Mouse (Mus musculus): ENCODE measurements around the gene Ubxn11.

Gene Ubxn11

DNA sequence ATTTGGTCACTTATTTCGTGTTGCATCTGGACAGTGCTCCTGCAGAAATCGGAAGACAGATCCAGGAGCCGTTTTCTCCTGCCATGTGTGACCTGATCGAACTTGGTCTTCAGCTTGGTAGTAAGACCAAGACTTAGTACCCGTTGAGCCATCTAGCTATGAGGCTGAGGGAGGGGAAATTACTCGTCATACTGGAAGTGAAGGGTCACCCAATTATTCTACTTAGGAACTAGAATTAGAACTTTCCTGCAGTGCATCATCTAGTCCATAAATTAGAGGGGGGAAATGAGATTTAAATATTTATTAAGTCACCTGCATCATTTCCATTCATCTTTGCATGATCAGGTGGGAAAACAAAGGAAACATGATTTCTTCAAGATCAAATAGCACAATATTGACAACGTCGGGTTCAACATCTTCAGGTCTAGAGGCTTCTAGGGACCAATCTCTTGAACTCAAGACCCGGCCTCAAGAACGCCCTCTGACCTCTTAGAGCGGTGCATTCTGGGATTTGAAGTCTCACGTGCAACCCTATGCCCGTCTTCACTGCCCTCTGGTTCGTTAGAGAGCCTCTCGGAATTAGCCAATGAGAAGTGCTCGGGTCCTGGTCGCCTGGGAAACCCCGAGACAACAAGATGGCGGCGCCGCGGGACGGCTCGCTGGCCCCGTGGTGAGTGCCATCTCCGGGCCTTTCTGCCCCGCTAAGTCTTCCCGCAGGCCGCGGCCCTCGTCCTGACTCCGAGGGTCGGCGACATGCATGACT is at the start of gene Ubxn11:
Gene Ubxn11 (plus strand): TSS at position 592 of the 763 bp plus-strand sequence.
- DNase-seq (ENCODE audit: low spot score in 2 of 2), result peak; percentile 73 to 78

GRCm38 (mm10) chr4:134053538-134053937 is 48.8 kb upstream of the Ubxn11 start, which contains the start of gene Zfp683:
Gene Zfp683 (plus strand): TSS chr4:134053838.
- no peak for DNase-seq (ENCODE audit: low spot score in 2 of 2)

DNA sequence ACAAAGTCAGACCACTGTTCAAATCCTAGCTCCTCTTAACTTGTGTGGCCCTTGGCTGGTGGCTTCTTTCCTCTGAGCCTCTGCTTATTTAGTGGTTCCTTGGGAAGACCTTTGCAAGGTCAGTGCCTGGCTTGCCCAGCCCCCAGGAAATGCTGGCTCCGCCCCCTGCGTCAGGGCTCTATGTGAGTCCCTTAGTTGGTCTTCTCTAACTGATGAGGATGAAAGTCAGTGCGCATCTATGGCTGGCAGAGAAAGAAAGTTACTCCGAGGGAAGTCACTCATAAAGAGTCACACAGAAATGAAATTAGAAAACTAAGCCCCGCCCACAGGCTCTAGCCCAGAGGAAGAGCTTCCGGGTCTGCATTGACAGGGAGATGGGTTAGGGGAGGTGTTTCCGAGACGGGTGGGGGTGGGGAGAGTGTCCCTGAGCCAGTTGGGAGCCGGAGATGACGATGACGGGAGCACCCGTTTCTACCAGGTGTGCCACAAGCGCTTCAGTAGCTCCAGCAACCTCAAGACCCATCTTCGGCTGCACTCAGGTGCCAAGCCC is 44.1 kb upstream of the Ubxn11 start:
- no peak for DNase-seq (ENCODE audit: low spot score in 2 of 2)

DNA sequence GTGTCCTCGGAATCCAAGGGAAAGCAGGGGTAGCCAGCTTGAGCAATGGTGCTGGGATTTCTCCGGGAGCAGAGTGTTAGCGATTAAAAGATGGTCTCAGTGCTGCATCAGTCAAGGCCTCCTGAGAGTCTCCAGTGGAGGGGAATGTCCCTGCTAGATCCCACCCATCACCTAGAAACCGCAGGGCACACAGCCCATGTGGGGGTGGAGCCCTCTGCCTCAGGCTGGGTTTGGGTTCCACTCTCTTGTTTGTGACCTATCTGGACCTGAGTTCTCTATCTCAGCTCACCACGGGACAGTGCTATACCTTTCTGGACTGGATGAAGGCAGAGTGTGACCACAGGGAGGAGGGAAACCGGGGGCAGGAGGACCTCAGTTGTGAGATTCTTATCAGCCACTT is 43.5 kb upstream of the Ubxn11 start:
- DNase-seq (ENCODE audit: low spot score in 2 of 2), result no peak

DNA sequence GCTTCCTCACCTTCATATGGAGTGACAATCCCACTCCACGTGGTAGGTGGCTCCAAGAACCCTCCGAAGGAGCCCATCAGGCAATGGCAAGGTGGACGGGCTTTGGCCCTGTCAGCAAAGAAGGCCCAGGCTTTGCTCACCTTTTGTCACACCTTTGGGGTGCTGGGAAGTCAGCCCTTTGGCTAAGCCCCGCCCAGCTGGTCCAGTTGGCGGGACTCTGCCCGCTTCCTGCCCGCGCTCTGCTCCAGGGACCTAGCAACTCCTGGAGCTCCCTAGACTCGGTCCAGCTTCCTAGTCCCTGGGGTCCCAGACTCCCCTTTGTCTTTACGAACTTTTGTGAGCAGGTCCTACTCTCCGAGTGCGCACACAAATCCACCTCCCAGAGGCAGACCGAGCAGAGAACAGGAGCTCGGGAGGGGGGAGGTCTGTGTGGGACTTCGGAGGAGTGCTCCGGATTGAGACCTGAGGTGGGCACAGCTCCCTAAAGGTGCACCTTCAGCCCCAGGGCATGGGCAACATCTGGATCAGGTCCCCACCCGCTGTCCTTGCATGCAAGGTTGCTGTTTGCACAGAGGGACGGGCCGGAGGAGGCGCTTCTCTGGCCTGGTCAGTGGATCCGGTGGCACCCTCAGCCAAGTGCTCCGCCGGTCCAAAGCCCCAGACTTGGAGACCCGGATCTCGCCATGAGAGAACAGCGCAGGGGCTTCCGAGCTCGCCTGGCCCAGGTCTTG is 42.1 kb upstream of the Ubxn11 start, which contains the start of gene Crybg2:
Gene Crybg2 (plus strand): TSS at position 681 of the 731 bp plus-strand sequence.
- no peak for DNase-seq (ENCODE audit: low spot score in 2 of 2)

GRCm38 (mm10) chr4:134061166-134061830 is 41.1 kb upstream of the Ubxn11 start:
- no peak for DNase-seq (ENCODE audit: low spot score in 2 of 2)

- no peak for DNase-seq (ENCODE audit: low spot score in 2 of 2)
Observed at GRCm38 (mm10) chr4:134061944-134062446, 40.4 kb upstream of the Ubxn11 start.

DNA sequence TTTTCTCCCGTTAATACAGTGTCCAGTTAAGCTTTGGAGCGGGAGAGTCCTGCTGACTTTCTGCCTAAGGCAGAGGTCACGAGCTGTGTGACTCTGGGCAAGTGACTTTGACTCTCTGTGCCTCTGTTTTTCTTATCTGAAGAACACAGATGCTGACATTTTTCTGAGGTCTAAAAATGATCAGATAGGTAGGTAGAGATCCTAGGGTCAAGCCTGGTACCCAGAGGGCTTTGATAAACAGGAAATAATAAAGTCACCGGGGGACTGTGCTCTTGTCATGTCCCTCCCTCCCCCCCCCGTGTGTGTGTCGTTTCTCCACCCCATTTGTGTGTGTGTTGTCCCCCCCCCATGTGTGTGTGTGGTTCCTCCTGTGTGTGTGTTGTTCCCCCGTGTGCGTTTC is 39.8 kb upstream of the Ubxn11 start:
- DNase-seq (ENCODE audit: low spot score in 2 of 2), result no peak

GRCm38 (mm10) chr4:134065431-134066004 is 36.9 kb upstream of the Ubxn11 start:
- DNase-seq (ENCODE audit: low spot score in 2 of 2), result no peak

- DNase-seq (ENCODE audit: low spot score in 2 of 2), result no peak
Observed at GRCm38 (mm10) chr4:134067383-134067782, 35.0 kb upstream of the Ubxn11 start.

- DNase-seq (ENCODE audit: low spot score in 2 of 2), result no peak
Observed at GRCm38 (mm10) chr4:134067833-134068544, 34.4 kb upstream of the Ubxn11 start.

DNA sequence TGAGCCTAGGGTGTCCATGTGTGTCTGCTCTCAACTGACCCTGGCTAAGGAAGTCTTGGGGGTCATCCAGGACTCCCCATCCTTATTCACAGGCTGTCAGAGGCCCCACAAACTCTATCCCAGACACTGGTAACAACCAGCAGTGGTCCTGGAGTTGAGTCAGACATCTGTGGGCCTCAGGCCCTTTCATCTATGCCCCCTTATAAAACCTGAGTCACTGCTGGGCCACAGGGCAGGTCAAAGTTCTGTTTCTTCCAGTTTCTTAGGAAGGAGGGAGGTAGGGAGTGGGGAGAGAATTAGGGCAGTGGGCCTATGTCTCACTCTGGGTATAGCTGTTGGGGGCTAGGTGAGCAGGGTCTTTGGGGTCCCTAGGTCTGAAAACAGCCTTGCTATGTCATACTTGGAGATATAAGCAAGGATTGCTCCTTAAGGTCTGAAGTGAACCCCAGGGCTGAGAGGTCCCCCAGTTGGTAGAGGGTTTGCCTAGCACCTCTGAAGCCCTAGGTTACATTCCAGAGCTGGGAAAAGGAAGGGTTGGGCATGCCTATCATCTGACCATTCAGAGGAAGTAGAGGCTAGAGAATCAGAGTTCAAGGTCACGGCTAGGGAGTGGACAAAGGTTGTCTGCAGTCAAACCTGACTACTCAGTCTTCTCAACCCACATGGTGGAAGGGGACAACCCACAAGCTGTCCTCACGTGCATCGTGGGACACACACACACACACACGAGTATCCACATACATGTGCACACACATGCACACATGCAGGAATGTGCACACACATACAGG is 33.4 kb upstream of the Ubxn11 start:
- DNase-seq (ENCODE audit: low spot score in 2 of 2), result no peak

DNA sequence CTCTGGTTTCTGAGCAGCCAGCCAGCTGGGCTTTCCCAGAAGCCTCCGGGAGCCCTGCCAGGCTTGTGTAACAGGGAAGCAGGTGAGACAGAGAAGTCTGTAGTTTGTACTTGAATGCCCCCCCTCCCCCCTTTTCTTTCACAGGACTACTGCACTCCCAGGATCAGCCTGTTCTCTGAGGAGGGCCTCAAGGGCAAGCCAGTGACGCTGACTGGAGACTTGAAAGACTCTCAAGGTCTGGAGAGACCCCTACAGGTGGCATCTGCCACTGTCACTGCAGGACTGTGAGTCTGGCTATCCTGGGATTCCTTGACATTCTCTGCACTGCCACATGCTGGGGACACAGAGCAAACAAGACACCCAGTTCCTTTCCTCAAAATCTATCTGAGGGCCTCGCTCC is 23.7 kb upstream of the Ubxn11 start:
- no peak for DNase-seq (ENCODE audit: low spot score in 2 of 2)

DNA sequence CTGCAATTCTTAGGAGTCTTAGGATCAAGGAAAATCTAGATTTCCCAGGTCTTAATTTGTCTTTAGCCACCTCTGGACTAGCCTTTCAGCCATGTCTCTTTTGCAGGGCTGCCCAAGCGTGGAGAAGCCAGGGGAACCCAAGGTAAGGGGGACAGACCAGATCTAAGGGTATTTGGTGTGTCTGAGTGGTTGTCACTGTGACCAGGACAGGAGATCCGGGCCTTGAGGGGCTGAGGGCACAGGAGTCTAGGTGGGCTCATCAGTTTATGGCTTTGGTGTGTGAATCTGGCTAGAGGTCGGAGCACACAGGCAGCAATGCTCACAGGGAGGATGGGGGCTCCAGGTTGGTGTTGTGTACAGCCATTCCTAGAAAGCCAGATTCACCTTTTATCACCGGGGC is 21.7 kb upstream of the Ubxn11 start:
- DNase-seq (ENCODE audit: low spot score in 2 of 2), result no peak

DNA sequence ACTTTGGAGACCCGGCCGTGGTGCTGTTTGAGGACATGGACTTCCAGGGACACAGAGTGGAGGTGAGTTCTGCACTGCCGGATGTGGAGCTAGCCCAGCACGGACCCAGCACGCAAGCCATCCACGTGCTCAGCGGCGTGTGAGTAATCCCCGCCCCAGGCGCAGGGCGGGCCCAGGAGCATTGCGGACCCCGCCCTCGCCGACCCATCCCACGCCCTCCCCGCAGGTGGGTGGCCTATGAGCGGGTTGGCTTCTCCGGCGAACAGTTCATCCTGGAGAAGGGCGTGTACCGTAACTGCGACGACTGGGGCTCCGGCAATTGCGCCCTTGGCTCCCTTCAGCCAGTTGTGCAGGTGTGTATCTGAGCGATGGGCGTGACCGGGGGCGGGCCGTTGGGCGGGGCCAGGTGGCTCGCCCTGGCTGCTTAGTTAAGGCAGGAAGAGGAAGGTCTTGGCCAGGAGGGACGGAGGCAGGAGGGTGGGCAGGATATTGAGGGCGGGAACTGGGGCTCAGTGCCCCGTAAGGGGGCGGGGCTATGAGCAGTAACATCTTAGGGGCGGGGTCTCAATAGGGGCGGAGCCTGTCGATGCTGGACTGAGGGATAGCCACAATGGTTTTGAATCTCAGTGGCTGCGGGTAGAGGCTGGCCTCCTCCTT is 20.5 kb upstream of the Ubxn11 start:
- DNase-seq (ENCODE audit: low spot score in 2 of 2), result peak; percentile 75 to 76

GRCm38 (mm10) chr4:134082460-134082859 is 19.9 kb upstream of the Ubxn11 start:
- no peak for DNase-seq (ENCODE audit: low spot score in 2 of 2)

DNA sequence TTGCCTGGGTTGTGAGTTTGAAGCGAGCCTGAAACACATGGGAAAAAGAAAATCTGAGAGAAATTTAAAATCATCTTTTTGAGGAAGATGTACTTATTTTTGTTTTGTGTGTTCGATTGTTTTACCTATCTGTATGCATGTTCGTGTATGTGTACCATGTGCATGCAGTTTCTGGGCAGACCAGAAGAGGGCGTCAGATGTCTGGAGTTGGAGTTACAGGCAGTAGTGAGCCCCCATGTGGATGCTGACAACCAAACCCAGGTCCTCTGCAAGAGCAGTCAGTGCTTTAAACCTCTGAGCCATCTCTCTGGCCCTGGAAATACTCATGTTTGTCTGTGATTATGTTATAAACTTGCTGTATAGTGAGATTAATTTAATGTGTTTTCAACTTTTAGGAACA is 17.4 kb upstream of the Ubxn11 start:
- no peak for DNase-seq (ENCODE audit: low spot score in 2 of 2)

DNA sequence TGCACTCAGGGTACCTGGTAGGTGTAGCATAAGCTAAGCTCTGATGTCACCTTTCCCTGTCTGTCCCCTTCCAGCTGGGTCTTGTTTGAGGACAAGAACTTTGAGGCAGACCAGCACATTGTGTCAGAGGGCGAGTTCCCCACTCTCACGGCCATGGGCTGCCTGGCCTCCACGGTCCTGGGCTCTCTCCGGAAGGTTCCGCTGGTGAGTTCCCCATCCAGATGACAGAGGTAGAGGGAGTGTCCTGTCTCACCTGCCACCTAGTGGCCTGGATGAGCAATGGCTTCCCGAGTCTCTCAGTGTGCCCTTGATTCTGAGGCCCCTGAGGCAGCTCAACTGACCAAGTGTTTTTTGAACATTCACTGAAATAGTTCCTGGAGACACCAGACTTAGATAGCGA is 15.0 kb upstream of the Ubxn11 start:
- no peak for DNase-seq (ENCODE audit: low spot score in 2 of 2)

DNA sequence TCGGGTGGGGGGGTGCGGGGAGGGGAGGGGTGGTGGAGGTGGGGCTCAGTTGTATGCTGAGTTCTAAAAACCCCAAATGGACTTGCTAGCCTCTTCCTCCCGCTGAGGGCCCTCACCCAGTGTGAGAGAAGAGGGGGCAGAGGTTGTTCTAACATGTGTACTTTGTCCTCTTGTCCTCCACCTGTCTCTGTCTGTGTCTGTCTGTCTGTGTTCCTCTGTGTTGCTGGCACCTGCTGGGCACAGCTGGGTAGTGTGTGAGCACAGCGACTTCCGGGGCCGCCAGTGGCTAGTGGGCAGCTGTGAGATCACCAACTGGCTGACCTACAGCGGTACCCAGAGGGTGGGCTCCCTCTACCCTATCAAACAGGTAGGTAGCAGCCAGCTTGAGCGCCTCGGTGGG is 13.3 kb upstream of the Ubxn11 start:
- no peak for DNase-seq (ENCODE audit: low spot score in 2 of 2)

Measured in spleen, postnatal 14 days (tissue).